Mouse (Mus musculus): ENCODE results near the gene Hivep3.

- TF ChIP-seq CTCF (conservative IDR thresholded peaks at IDR 0.05; ENCODE audit: insufficient read depth, insufficient read length, low read depth, low read length) (no peak), POLR2A (IDR thresholded peaks at IDR 0.05; ENCODE audit: low read depth, low read length) (no peak)
Measured at GRCm38 (mm10) chr4:119904296-119904695, 170.7 kb downstream of the Hivep3 start.
